Mouse (Mus musculus) ES-E14 (cell line): ENCODE measurements around the gene Copz1. TPM values are rescaled to one million over a fixed set of nuclear protein-coding genes. Genes with fewer than 3 reads are reported as not detected.

Source experiments
- DNase-seq: peaks from one replicate; pipeline ENCODE4 v3.0.0-alpha.2; 2013; ENCODE audit warnings: low read depth, low spot score
- H3K27ac ChIP-seq: 2 replicates; pipeline ENCODE4 v1.5.1; 2012; ENCODE audit warnings: low read depth, mild to moderate bottlenecking, low read length, moderate library complexity, mixed read lengths; ENCODE audit not compliant: poor library complexity, insufficient read depth, severe bottlenecking
- H3K36me3 ChIP-seq: 2 replicates; pipeline ENCODE4 v1.6.1; 2012; ENCODE audit warnings: mild to moderate bottlenecking, low read length, moderate library complexity, mixed read lengths; ENCODE audit not compliant: control insufficient read depth, poor library complexity, insufficient read depth, severe bottlenecking
- H3K4me1 ChIP-seq, 2 experiments: fragments of 150-350 bp in 1 of 2; sonication (generic) in 1 of 2; 2 replicates each; pipeline ENCODE4 v1.6.1; 2012; ENCODE audit warnings: low read length in 2 of 2, mild to moderate bottlenecking in 1 of 2, mixed read lengths in 1 of 2; ENCODE audit not compliant: control insufficient read depth in 2 of 2, insufficient read depth in 2 of 2, poor library complexity in 1 of 2
- H3K4me3 ChIP-seq, 2 experiments: fragments of 150-350 bp in 1 of 2; sonication (generic) in 1 of 2; 2 replicates each; pipeline ENCODE4 v1.5.1; 2012; ENCODE audit warnings: low read length in 2 of 2, low read depth in 1 of 2, mild to moderate bottlenecking in 1 of 2, mixed read lengths in 1 of 2; ENCODE audit not compliant: insufficient read depth in 1 of 2, poor library complexity in 1 of 2, severe bottlenecking in 1 of 2
- H3K9ac ChIP-seq: 2 replicates; pipeline ENCODE4 v1.6.1; 2012; ENCODE audit warnings: low read depth, mild to moderate bottlenecking, low read length, mixed read lengths; ENCODE audit not compliant: poor library complexity, insufficient read depth, severe bottlenecking
- H3K9me3 ChIP-seq: fragments of 150-350 bp; sonication (generic); 2 replicates; pipeline ENCODE4 v1.6.1; 2012; ENCODE audit warnings: low read depth, mild to moderate bottlenecking, low read length; ENCODE audit not compliant: control insufficient read depth, insufficient read depth
- CHD2 ChIP-seq: IDR thresholded peaks from 2 replicates; pipeline ENCODE4 v1.6.1; 2014; ENCODE audit warnings: mild to moderate bottlenecking, low read depth, low read length, inconsistent platforms
- HCFC1 ChIP-seq: IDR thresholded peaks from 2 replicates; pipeline ENCODE4 v1.6.1; 2012; ENCODE audit warnings: low read length, inconsistent platforms, borderline replicate concordance; ENCODE audit not compliant: insufficient read depth
- MAFK ChIP-seq: IDR thresholded peaks from 2 replicates; pipeline ENCODE4 v1.6.1; 2014; ENCODE audit warnings: mild to moderate bottlenecking, low read depth, low read length, inconsistent platforms; ENCODE audit not compliant: insufficient read depth
- ZC3H11A ChIP-seq: IDR thresholded peaks from 2 replicates; pipeline ENCODE4 v1.6.1; 2012; ENCODE audit warnings: low read depth, mild to moderate bottlenecking, inconsistent platforms, low read length, borderline replicate concordance
- ZNF384 ChIP-seq: IDR thresholded peaks from 2 replicates; pipeline ENCODE4 v1.6.1; 2012; ENCODE audit warnings: low read depth, low read length, inconsistent platforms
- in situ Hi-C, 2 experiments: fragments of 600-800 bp; cut with MboI; formaldehyde crosslinking; loops; one replicate each; pipeline ENCODE4 v1.15.1; 2025; ENCODE audit warnings: low sequenced_read_pairs in 2 of 2, inconsistent platforms in 1 of 2; ENCODE audit not compliant: unreplicated experiment in 2 of 2
- total RNA-seq: library from RNA; depleted of rRNA; stranded (reverse); fragments of 300-350 nt; gene quantifications from 2 replicates; pipeline ENCODE4 v1.2.3, GENCODE M21; 2012; rRNA removed

Copz1 gene
- 59.4 and 85.5 TPM in 2 replicates for total RNA-seq

GRCm38 (mm10) chr15:103272419-103273279 lies at the start of gene Copz1:
Gene Copz1 (plus strand): TSS chr15:103272714.
- Histone ChIP-seq H3K36me3 (no peaks in the 10 kb centered on the region), H3K4me3 (peak within 1 kb of the TSS; percentile 88 to 98), H3K27ac (no peak within 1 kb of the TSS), H3K9me3 (no peaks in the 10 kb centered on the region; the same call in 1 of the 2 replicates), H3K9ac (peak within 1 kb of the TSS; percentile 91), H3K4me1 (0 out of 4 replicates have a peak, but pooled peaks cover 0 to 2% of the 10 kb centered on the region in 2 experiments)
- in situ Hi-C loops: no loop called here
- TF ChIP-seq MAFK: no peak
- peak; percentile 87 for TF ChIP-seq CHD2
- 0 out of 2 replicates have a peak, but pooled peaks have one; percentile 46 for TF ChIP-seq HCFC1
- peak; percentile 98 for DNase-seq

DNA sequence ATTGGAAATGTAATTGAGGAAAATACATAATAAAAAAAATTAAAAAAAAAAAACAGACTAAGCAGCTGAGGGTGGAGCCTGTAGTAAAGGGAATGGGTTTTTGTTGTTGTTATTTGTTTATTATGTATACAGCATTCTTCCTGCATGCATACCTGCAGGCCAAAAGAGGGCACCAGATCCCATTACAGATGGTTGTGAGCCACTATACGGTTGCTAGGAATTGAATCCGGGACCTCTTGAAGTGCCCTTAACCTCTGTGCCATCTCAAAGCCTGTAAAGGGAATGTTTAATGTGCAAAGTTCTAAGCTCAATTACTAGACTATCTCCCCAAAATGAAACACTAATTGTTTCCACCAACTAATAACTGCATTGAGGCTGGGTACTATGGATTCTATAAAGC lies 48.4 kb upstream of the Copz1 start:
- H3K4me3 ChIP-seq: no peak overlapping the region
- H3K4me1 ChIP-seq: peaks cover 0 to 2% of the 10 kb centered on the region in 2 experiments; a peak in 2 of 4 replicates
- no peak for TF ChIP-seq CHD2
- no peak for TF ChIP-seq ZNF384
- no peak for TF ChIP-seq HCFC1
- no peak for TF ChIP-seq ZC3H11A
- TF ChIP-seq MAFK: no peak
- in situ Hi-C loops: no loop called here
- no peaks in the 10 kb centered on the region for H3K9me3 ChIP-seq
- no peak for DNase-seq
- no peak overlapping the region for H3K27ac ChIP-seq
- H3K36me3 ChIP-seq: peaks cover 2% of the 10 kb centered on the region; the same call in 1 of the 2 replicates
- no peak overlapping the region for H3K9ac ChIP-seq

GRCm38 (mm10) chr15:103227022-103227421 lies 45.5 kb upstream of the Copz1 start:
- Histone ChIP-seq H3K9me3 (no peaks in the 10 kb centered on the region), H3K9ac (no peak overlapping the region), H3K4me3 (no peak overlapping the region), H3K4me1 (peaks cover 0 to 6% of the 10 kb centered on the region in 2 experiments; a peak in 2 of 4 replicates), H3K27ac (no peak overlapping the region), H3K36me3 (no peaks in the 10 kb centered on the region; the same call in 1 of the 2 replicates)
- in situ Hi-C loops: no loop called here
- TF ChIP-seq MAFK (no peak), CHD2 (no peak), ZNF384 (no peak), ZC3H11A (no peak), HCFC1 (no peak)
- no peak for DNase-seq

GRCm38 (mm10) chr15:103227572-103227971 lies 44.9 kb upstream of the Copz1 start:
- Histone ChIP-seq H3K4me1 (peaks cover 0 to 6% of the 10 kb centered on the region in 2 experiments; a peak in 2 of 4 replicates), H3K27ac (no peak overlapping the region), H3K9me3 (no peaks in the 10 kb centered on the region), H3K9ac (no peak overlapping the region), H3K4me3 (no peak overlapping the region), H3K36me3 (no peaks in the 10 kb centered on the region; the same call in 1 of the 2 replicates)
- no peak for TF ChIP-seq ZNF384
- TF ChIP-seq MAFK: no peak
- TF ChIP-seq ZC3H11A: no peak
- no peak for TF ChIP-seq HCFC1
- no peak for TF ChIP-seq CHD2
- in situ Hi-C loops: no loop called here
- DNase-seq: no peak
